Mouse (Mus musculus): ENCODE data around the gene Vgll1. TPM values are rescaled to one million over a fixed set of nuclear protein-coding genes. Genes with fewer than 3 reads are reported as not detected.

Gene Vgll1
- polyA plus RNA-seq, 1 experiment from 2014 or later = not detected

- 83% methylated on average over 8 of the region's 8 CpGs for WGBS
Measured at GRCm38 (mm10) chrX:57118143-57118542, 30.2 kb downstream of the Vgll1 start.

GRCm38 (mm10) chrX:57120768-57121167 lies 32.9 kb downstream of the Vgll1 start:
- Histone ChIP-seq H3K27me3 (ENCODE audit: control insufficient read depth, insufficient read depth, low read length) (no peaks in the 10 kb centered on the region), H3K27ac (ENCODE audit: low read depth, low read length) (no peak overlapping the region), H3K9ac (ENCODE audit: low read depth, low read length) (no peak overlapping the region), H3K4me1 (ENCODE audit: control insufficient read depth, insufficient read depth, low read length) (no peaks in the 10 kb centered on the region), H3K4me2 (replicated peaks; ENCODE audit: low read depth, low read length) (no peak overlapping the region), H3K4me3 (ENCODE audit: low read length) (no peak overlapping the region), H3K36me3 (ENCODE audit: control insufficient read depth, insufficient read depth, low read length) (no peaks in the 10 kb centered on the region), H3K9me3 (ENCODE audit: control insufficient read depth, low read length) (no peaks in the 10 kb centered on the region)
- 73% methylated on average over 1 of the region's 1 CpGs for WGBS
- ATAC-seq (ENCODE audit: low FRiP score, low TSS enrichment) = no peak

More at GRCm38 (mm10) chrX:57118143-57118542, 30.2 kb downstream of the Vgll1 start:
- Histone ChIP-seq H3K9me3 (ENCODE audit: control insufficient read depth, low read length) (no peaks in the 10 kb centered on the region), H3K36me3 (ENCODE audit: control insufficient read depth, insufficient read depth, low read length) (no peaks in the 10 kb centered on the region), H3K4me2 (replicated peaks; ENCODE audit: low read depth, low read length) (no peak overlapping the region), H3K4me1 (ENCODE audit: control insufficient read depth, insufficient read depth, low read length) (no peaks in the 10 kb centered on the region), H3K4me3 (ENCODE audit: low read length) (no peak overlapping the region), H3K9ac (ENCODE audit: low read depth, low read length) (no peak overlapping the region), H3K27me3 (ENCODE audit: control insufficient read depth, insufficient read depth, low read length) (no peaks in the 10 kb centered on the region), H3K27ac (ENCODE audit: low read depth, low read length) (no peak overlapping the region)
- ATAC-seq (ENCODE audit: low FRiP score, low TSS enrichment) = no peak

GRCm38 (mm10) chrX:57130633-57131032 lies 42.7 kb downstream of the Vgll1 start:
- H3K4me2 ChIP-seq (replicated peaks; ENCODE audit: low read depth, low read length) = no peak overlapping the region
- no peak for ATAC-seq (ENCODE audit: low FRiP score, low TSS enrichment)
- H3K4me1 ChIP-seq (ENCODE audit: control insufficient read depth, insufficient read depth, low read length) = no peaks in the 10 kb centered on the region
- no peak overlapping the region for H3K9ac ChIP-seq (ENCODE audit: low read depth, low read length)
- H3K27ac ChIP-seq (ENCODE audit: low read depth, low read length) = no peak overlapping the region
- no peaks in the 10 kb centered on the region for H3K27me3 ChIP-seq (ENCODE audit: control insufficient read depth, insufficient read depth, low read length)
- 35% methylated on average over 1 of the region's 1 CpGs for WGBS
- no peaks in the 10 kb centered on the region for H3K9me3 ChIP-seq (ENCODE audit: control insufficient read depth, low read length)
- no peak overlapping the region for H3K4me3 ChIP-seq (ENCODE audit: low read length)
- no peaks in the 10 kb centered on the region for H3K36me3 ChIP-seq (ENCODE audit: control insufficient read depth, insufficient read depth, low read length)

GRCm38 (mm10) chrX:57137627-57138026 lies 49.7 kb downstream of the Vgll1 start:
- Histone ChIP-seq H3K27ac (ENCODE audit: low read depth, low read length) (no peak overlapping the region), H3K36me3 (ENCODE audit: control insufficient read depth, insufficient read depth, low read length) (no peaks in the 10 kb centered on the region), H3K4me2 (replicated peaks; ENCODE audit: low read depth, low read length) (no peak overlapping the region), H3K4me1 (ENCODE audit: control insufficient read depth, insufficient read depth, low read length) (no peaks in the 10 kb centered on the region), H3K9me3 (ENCODE audit: control insufficient read depth, low read length) (no peaks in the 10 kb centered on the region), H3K27me3 (ENCODE audit: control insufficient read depth, insufficient read depth, low read length) (no peaks in the 10 kb centered on the region), H3K4me3 (ENCODE audit: low read length) (no peak overlapping the region), H3K9ac (ENCODE audit: low read depth, low read length) (no peak overlapping the region)
- ATAC-seq (ENCODE audit: low FRiP score, low TSS enrichment) = no peak

GRCm38 (mm10) chrX:57153520-57153919 lies 65.6 kb downstream of the Vgll1 start:
- no peak for ATAC-seq (ENCODE audit: low FRiP score, low TSS enrichment)

More at GRCm38 (mm10) chrX:57153520-57153919, 65.6 kb downstream of the Vgll1 start:
- no peak overlapping the region for H3K9ac ChIP-seq (ENCODE audit: low read depth, low read length)
- H3K4me1 ChIP-seq (ENCODE audit: control insufficient read depth, insufficient read depth, low read length) = no peaks in the 10 kb centered on the region
- H3K4me3 ChIP-seq (ENCODE audit: low read length) = no peak overlapping the region
- no peak overlapping the region for H3K27ac ChIP-seq (ENCODE audit: low read depth, low read length)
- no peak overlapping the region for H3K4me2 ChIP-seq (replicated peaks; ENCODE audit: low read depth, low read length)
- WGBS = 61% methylated on average over 1 of the region's 1 CpGs
- H3K36me3 ChIP-seq (ENCODE audit: control insufficient read depth, insufficient read depth, low read length) = no peaks in the 10 kb centered on the region
- H3K27me3 ChIP-seq (ENCODE audit: control insufficient read depth, insufficient read depth, low read length) = no peaks in the 10 kb centered on the region
- no peaks in the 10 kb centered on the region for H3K9me3 ChIP-seq (ENCODE audit: control insufficient read depth, low read length)

Other genes starting within 250 kb of the Vgll1 start
- 0.09 TPM in 1 of 2 replicates, not detected in the other for gene Adgrg4, start 217.9 kb upstream of the Vgll1 start, polyA plus RNA-seq (2014; fragmentation: Nextera tagmentation; extraction: Ambion mirVana)
- not detected in 2 replicates for gene Brs3, start 45.0 kb upstream of the Vgll1 start, polyA plus RNA-seq (2014; fragmentation: Nextera tagmentation; extraction: Ambion mirVana)
- gene Htatsf1, start 34.5 kb upstream of the Vgll1 start, polyA plus RNA-seq (2014; fragmentation: Nextera tagmentation; extraction: Ambion mirVana) = 51.2 and 76.2 TPM in 2 replicates
- gene Cd40lg, start 124.0 kb downstream of the Vgll1 start, polyA plus RNA-seq (2014; fragmentation: Nextera tagmentation; extraction: Ambion mirVana) = not detected in 2 replicates

Measured in kidney, embryonic 14.5 days (tissue).